Mouse (Mus musculus) gastrocnemius, postnatal 14 days (tissue): ENCODE measurements at regions not wholly inside any gene's neighbourhood (a gene's known extent, or its start where the extent isn't known, plus 50 kb on each side); places are given as distances from the start of the nearest gene placed in this dataset.

ENCODE experiments used
- DNase-seq: peaks from one replicate; pipeline ENCODE4 v3.0.0; 2021; ENCODE audit warnings: mixed read lengths
- intact Hi-C: fragments of 180-260 bp; cut with DNase I; formaldehyde crosslinking; loops from one replicate; pipeline ENCODE4 v1.15.1; 2025; ENCODE audit warnings: low total_unique reads

GRCm38 (mm10) chr2:27590511-27590910 lies 75.6 kb downstream of the Wdr5 start:
- no peak for DNase-seq
- intact Hi-C loops: no loop called here

DNA sequence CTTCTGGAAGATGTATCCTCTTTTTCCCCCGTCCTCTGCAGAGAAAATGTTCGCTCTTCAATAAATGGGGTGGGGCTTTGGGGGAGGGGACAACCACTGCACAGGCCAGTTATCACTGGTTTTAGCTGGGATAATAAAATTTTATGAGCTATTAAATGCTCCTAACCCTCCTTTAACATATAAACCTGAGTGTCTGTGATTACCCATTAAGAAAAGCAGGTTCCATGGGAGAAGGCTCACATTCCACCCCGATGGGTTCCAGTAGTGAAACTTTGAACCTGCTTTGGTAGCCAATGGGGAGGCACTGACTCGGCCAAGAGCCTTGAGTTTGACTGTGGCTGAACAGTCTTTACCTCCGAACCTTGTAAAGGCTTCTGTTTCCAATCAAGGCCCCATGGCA lies 76.7 kb downstream of the Wdr5 start:
- intact Hi-C loops: no loop called here
- DNase-seq: no peak

DNA sequence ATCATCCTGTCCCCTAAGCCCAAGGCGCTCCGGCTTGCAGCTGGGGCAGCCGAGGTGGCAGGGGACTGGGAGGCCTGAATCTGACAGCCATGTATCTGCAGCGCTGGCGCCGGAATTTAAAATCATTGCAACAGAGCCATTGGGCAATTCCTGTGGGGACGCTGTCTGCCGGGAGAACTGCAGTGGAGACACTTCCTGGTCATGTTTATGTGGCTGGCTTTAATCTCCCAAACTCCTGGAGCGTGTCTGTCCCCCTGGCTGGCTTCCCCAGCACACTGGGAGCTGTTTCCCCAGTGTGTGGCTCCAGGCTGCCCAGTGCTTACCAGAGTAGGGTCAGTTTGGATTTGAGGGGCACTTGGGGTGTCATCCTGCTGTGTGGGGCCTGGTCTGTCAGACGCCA lies 78.4 kb downstream of the Wdr5 start:
- intact Hi-C loops: no loop called here
- peak; percentile 51 for DNase-seq

DNA sequence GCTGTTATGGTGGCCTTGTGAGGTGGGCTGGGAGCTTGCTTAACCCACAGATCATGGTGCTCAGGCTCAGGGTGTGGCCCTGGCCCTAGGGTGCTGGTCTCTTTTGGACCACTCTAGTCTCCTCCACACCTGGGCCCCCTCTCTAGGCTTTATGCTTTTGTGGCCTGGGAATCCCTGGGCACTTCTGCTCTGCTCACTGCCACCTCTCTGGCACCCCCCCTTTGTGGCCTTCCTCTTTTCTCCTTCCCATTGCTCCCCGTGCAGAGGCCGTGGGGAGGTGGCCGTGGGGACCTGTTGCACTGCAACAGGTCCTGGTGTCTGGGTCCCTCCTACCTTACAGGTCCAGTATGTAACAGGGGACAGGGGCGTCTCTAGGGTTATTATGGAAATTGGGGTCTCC lies 80.3 kb downstream of the Wdr5 start:
- no peak for DNase-seq
- intact Hi-C loops: no loop called here

GRCm38 (mm10) chr2:27596217-27596616 lies 80.0 kb upstream of the Rxra start:
- no peak for DNase-seq
- intact Hi-C loops: no loop called here

- intact Hi-C loops: no loop called here
- DNase-seq: peak; percentile 42
Observed at GRCm38 (mm10) chr2:27596966-27597365, 79.3 kb upstream of the Rxra start.

DNA sequence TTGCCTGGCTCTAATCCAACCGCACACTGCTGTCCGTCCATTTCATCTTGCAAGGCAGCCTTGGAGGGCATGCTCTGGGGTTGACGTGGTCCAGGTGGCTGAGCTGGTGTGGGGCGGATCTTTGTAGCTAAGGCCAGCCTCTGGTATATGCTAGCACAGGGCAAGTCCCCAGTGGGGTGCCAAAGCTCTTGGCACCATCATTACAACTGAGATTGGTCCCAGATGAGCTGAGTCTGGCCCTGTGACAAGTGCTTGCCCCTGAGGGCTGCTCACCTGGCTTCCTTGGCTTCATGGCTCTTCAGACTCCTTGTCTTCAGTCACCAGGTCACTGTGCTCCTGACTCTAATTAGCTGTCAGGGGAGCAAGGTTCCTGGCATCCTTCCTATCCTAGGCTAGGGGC lies 78.3 kb upstream of the Rxra start:
- intact Hi-C loops: no loop called here
- DNase-seq: no peak

DNA sequence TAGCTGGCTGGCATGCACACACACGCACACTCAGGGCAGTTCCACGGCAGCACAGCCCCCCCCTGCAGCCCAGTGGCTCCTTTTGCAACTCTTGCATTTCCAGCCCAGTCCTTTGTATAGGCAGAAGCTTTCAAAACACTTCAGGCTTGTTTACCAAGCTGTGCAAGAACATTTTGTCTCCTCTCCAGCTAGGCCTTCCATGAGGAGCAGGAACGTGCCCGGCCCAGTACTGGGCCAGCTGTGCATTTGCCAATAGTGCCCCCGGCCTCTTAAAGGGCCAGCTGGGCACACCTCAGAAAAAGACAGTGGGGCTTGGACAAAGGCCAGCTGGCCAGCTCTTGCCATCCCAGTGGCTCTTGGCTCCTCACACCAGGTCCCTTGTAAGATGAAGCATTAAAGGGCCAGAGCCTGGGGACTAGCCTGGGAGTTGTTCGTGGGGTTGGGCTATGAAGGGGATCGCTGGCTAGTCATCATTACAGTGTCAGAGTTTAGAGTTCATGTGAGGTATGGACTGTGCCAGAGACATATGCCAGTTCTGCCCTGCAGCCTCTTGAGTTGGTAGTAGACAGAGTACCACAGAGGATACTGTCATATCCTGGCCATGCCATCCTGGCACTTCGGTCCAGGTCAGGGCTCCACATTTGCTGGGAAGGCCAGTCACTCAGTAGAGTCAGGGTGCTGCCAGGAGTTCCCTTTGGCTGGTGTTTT lies 77.0 kb upstream of the Rxra start:
- no peak for DNase-seq
- intact Hi-C loops: no loop called here

GRCm38 (mm10) chr2:27599769-27600167 lies 76.5 kb upstream of the Rxra start:
- intact Hi-C loops: no loop called here
- no peak for DNase-seq

DNA sequence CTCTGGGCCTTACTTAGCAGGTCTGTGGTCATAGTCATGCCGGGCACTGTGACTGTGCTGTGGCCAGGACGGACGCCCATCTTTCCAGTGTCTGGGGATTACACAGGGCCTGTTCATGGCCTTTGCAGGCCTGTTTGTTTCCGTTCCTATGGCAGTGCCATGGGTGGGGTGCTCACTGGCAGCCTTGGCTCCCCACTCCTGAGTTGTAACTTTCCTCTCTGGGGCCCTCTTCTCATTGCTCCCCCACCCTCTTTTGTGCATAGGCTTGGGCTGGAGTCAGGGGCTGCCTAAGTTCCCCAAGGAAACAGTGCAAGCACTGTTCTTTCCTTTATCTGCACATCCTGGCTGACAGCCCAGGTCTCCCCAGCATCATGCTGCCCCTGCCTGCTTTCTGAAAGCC lies 72.9 kb upstream of the Rxra start:
- intact Hi-C loops: no loop called here
- no peak for DNase-seq

DNA sequence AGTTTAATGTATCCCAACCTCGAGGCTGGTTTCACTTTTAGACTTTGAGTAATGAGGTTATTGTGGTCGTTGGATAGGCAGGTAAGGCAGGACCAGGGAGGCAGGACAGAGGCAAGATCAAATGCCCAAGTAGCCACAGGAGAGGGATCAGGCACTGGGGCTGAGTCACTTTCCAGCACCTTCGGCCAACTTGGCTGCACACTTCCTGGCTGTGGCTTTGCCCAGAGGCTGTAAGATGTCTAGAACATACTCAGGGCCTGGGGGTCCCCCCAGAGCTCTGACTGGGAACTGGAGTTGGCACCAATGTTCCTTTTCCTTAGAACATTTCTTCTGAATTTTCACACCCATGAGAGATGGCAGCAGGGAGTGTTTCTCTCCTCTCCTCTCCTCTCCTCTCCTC lies 71.7 kb upstream of the Rxra start:
- peak; percentile 38 for DNase-seq
- intact Hi-C loops: no loop called here

DNA sequence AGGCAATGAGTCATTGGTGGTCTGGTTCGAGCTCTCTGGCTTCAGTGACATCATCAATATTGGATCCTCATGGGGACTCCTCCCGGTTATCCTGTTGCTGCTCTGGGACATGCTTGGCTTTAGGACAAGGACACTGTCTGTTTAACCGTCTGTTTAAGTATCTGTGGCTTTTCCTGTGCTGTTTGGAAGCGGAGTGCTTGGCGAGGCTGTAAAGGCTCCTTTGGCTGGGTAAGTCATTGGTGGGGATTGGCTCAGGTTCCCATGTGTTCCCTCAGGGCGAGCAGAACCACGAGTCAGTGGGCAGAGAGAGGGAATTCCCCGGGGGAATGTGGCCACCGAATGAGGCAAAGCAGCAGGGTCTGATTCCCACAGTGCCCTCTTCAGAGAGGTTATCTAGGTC lies 69.4 kb upstream of the Rxra start:
- no peak for DNase-seq
- intact Hi-C loops: no loop called here

GRCm38 (mm10) chr2:27621741-27622140 lies 54.5 kb upstream of the Rxra start:
- no peak for DNase-seq
- intact Hi-C loops: no loop called here

DNA sequence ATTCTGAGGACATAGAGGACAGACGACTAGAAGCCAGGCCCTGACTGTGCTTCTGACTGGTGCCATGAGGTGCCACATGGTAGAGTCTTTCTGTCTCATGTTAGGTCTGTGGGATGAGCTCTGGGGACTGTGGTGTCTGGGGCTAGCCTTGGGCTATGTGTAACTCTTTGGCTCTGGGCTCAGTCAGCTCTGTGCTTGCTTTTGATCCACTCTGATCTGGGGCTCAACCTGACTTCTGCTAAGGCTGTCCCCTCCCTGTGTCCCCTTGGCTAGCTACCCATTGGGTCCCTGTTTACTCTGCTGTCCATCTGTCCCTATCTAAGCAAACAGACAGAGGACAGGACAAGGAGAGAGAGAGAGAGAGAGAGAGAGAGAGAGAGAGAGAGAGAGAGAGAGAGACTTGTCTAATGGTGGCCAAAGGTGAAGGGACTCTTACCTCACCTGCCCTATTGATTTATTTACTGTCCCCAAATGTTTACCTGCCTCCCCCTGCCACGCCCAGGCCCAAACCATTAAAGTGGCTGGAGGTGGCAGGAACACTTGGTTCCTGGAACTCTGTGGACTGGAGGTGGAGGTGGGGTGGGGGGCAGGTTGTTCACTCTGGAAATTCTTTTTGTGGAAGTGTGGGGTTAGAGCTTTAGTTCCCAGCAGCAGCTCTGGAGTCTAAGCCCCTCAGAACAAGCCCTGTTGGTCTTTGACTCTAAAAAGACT lies 51.4 kb upstream of the Rxra start:
- intact Hi-C loops: no loop called here
- DNase-seq: no peak
